Mouse (Mus musculus) lung, adult 2 months (tissue): ENCODE measurements around the gene Sntb2.

ENCODE experiments used
- CTCF ChIP-seq: fragments of 200-500 bp; IDR thresholded peaks from 2 replicates; pipeline ENCODE4 v1.5.1; 2011; ENCODE audit warnings: mild to moderate bottlenecking, low read length, control low read depth; ENCODE audit not compliant: insufficient read depth
- POLR2A ChIP-seq: fragments of 200-500 bp; IDR thresholded peaks from 2 replicates; pipeline ENCODE4 v1.6.1; 2011; ENCODE audit warnings: low read depth, mild to moderate bottlenecking, control low read depth, low read length, borderline replicate concordance; ENCODE audit errors: extremely low read depth

- no peak for TF ChIP-seq POLR2A
- TF ChIP-seq CTCF = no peak
Measured at GRCm38 (mm10) chr8:107035641-107036040, 100.1 kb downstream of the Sntb2 start.
